Mouse (Mus musculus) cerebellum, adult 11 months (tissue): Measurements from ENCODE around the gene Galnt17.

Experiments used
- DNase-seq: peaks from one replicate; pipeline ENCODE4 v3.0.0; 2022

Gene Galnt17

GRCm38 (mm10) chr5:131117391-131118040, 190.8 kb downstream of the Galnt17 start:
- DNase-seq = no peak

- DNase-seq = no peak
Observed at GRCm38 (mm10) chr5:131113850-131114470, 194.3 kb downstream of the Galnt17 start.

GRCm38 (mm10) chr5:131107188-131107587, 201.1 kb downstream of the Galnt17 start:
- DNase-seq = no peak

- DNase-seq = no peak
Observed at GRCm38 (mm10) chr5:131096824-131097223, 211.5 kb downstream of the Galnt17 start.

- no peak for DNase-seq
Observed at GRCm38 (mm10) chr5:131095635-131096034, 212.7 kb downstream of the Galnt17 start.

GRCm38 (mm10) chr5:131094771-131095170, 213.5 kb downstream of the Galnt17 start:
- DNase-seq = no peak

GRCm38 (mm10) chr5:131094138-131094537, 214.2 kb downstream of the Galnt17 start:
- DNase-seq = no peak

GRCm38 (mm10) chr5:131089876-131090275, 218.4 kb downstream of the Galnt17 start:
- DNase-seq = no peak

GRCm38 (mm10) chr5:131088866-131089265, 219.4 kb downstream of the Galnt17 start:
- DNase-seq = no peak

GRCm38 (mm10) chr5:131083072-131083657, 225.1 kb downstream of the Galnt17 start:
- DNase-seq = peak; percentile 77

- no peak for DNase-seq
Observed at GRCm38 (mm10) chr5:131077682-131078081, 230.6 kb downstream of the Galnt17 start.

GRCm38 (mm10) chr5:131075795-131076194, 232.5 kb downstream of the Galnt17 start:
- DNase-seq = no peak

- DNase-seq = no peak
Observed at GRCm38 (mm10) chr5:131074295-131074694, 234.0 kb downstream of the Galnt17 start.

- peak; percentile 75 for DNase-seq
Observed at GRCm38 (mm10) chr5:131065174-131065573, 243.1 kb downstream of the Galnt17 start.

GRCm38 (mm10) chr5:131048505-131048904, 259.8 kb downstream of the Galnt17 start:
- DNase-seq = no peak

GRCm38 (mm10) chr5:131043130-131043529, 265.2 kb downstream of the Galnt17 start:
- no peak for DNase-seq

- DNase-seq = no peak
Observed at GRCm38 (mm10) chr5:131040441-131040840, 267.9 kb downstream of the Galnt17 start.

- no peak for DNase-seq
Observed at GRCm38 (mm10) chr5:131039611-131040313, 268.5 kb downstream of the Galnt17 start.

- no peak for DNase-seq
Observed at GRCm38 (mm10) chr5:131024506-131024905, 283.8 kb downstream of the Galnt17 start.

GRCm38 (mm10) chr5:131022396-131022993, 285.8 kb downstream of the Galnt17 start:
- DNase-seq = no peak

GRCm38 (mm10) chr5:131020936-131021335, 287.4 kb downstream of the Galnt17 start:
- no peak for DNase-seq

GRCm38 (mm10) chr5:131019346-131019965, 288.8 kb downstream of the Galnt17 start:
- DNase-seq = no peak

GRCm38 (mm10) chr5:131016066-131016465, 292.2 kb downstream of the Galnt17 start:
- no peak for DNase-seq
